Mouse (Mus musculus) bone marrow macrophage, adult 2 months (primary cell): ENCODE results near the gene Usp6nl. TPM values are rescaled to one million over a fixed set of nuclear protein-coding genes. Genes with fewer than 3 reads are reported as not detected.
A peak's percentile ranks its signal among the peaks of the same experiment; 100 is the strongest.

Experiments used
- H3K27ac ChIP-seq: 2 replicates; pipeline ENCODE4 v1.5.1; 2012; ENCODE audit warnings: low read depth, low read length; ENCODE audit not compliant: insufficient read depth
- H3K4me1 ChIP-seq: 2 replicates; pipeline ENCODE4 v1.6.1; 2012; ENCODE audit warnings: low read length; ENCODE audit not compliant: control insufficient read depth, insufficient read depth
- H3K4me3 ChIP-seq: 2 replicates; pipeline ENCODE4 v1.5.1; 2012; ENCODE audit warnings: mild to moderate bottlenecking, low read length, moderate library complexity; ENCODE audit not compliant: insufficient read depth
- CTCF ChIP-seq: IDR thresholded peaks from 2 replicates; pipeline ENCODE4 v1.5.1; 2012; ENCODE audit warnings: low read depth, mild to moderate bottlenecking, low read length, moderate library complexity
- POLR2A ChIP-seq: IDR thresholded peaks from 2 replicates; pipeline ENCODE4 v1.6.1; 2012; ENCODE audit warnings: mild to moderate bottlenecking, low read depth, low read length, borderline replicate concordance
- polyA plus RNA-seq: library from polyadenylated mRNA; stranded (reverse); fragments of >200 nt; gene quantifications from 2 replicates; pipeline ENCODE4 v1.2.4, GENCODE M21; 2012; ENCODE audit not compliant: missing spikeins, insufficient read depth, insufficient read length

The Usp6nl gene
- polyA plus RNA-seq, 1 experiment: 5.6 TPM

DNA sequence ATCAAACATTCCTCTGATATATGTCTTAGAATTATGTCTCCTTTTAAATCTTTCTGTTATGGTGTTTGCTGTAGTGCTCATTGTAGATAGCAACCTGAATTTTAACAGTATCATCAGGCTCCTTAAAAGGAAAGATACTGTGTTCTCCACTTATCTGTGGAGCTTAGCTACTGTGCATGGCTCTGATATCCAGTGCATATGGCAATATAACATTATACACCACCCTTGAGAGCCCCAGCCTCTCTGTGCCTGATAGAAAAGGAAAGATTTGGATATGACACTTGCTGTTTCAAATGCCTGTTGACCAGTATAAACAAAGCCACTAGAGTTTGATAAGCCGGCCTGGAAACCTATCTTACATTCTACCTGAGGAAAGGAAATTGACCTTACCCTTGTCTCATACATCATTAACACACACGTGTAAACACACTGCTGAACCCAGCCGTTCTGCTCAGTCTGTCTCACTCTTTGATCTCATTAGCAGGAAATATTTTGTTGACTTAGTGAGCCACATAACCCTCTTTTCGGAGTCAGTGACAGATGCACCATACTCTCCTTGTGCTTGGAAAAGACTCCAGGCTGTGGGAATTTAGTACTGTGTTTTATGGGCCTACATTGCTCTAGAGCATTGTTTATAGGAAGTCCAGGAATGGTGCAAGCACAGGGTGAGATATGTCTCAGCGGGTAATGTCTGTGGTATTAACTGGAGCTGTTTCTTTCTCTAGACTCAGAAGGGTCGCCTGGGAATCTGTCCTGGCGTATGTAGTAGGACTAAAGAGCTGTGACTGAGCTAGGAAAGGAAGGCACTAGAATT, 9.1 kb downstream of the Usp6nl start:
- TF ChIP-seq POLR2A (no peak), CTCF (no peak)
- H3K27ac ChIP-seq: no peak overlapping the region
- H3K4me1 ChIP-seq: peaks cover 36% of the 10 kb centered on the region
- H3K4me3 ChIP-seq: no peak overlapping the region

DNA sequence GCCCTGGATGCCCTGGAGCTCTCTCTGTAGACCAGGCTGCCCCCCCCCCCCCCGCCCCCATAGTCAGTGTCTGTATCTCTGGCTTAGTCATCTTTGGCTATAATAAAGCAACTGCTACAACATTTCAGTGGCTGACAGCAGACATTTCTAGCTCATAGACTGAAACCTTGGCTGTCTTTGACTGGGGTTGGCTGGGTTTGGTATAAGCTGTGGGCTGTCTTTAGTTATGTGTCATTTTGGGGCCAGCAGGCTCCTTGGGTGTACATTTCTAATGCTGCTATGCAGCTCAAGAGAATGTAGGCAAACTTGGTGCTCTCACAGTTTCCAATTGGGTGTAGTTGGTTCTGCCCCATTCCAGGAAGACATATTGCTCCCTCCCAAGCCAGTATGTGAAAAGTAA, 11.1 kb downstream of the Usp6nl start:
- H3K4me3 ChIP-seq: no peak overlapping the region
- H3K4me1 ChIP-seq: peaks cover 46% of the 10 kb centered on the region
- TF ChIP-seq CTCF: no peak
- no peak for TF ChIP-seq POLR2A
- no peak overlapping the region for H3K27ac ChIP-seq

DNA sequence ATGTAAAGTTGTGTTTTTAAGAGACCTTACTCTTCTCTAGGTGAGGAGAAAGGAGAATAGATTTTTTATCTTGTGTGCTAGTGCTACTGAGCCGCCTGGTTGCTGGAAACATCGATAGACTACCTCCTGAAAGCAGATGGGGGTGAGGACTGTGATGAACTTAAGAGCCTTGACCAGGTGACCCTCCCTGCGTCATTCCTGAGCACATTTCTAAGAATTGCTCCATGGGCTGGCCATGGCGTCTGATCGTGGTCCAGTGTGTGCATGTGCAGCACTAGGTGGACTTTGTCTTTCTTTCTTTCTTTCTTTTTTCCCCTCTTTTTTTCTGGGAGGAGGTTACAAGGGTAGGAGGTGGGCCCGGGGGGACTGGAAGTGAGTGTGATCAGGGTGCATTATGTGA, 11.5 kb downstream of the Usp6nl start:
- peaks cover 46% of the 10 kb centered on the region for H3K4me1 ChIP-seq
- no peak overlapping the region for H3K27ac ChIP-seq
- TF ChIP-seq POLR2A: no peak
- TF ChIP-seq CTCF: no peak
- no peak overlapping the region for H3K4me3 ChIP-seq

DNA sequence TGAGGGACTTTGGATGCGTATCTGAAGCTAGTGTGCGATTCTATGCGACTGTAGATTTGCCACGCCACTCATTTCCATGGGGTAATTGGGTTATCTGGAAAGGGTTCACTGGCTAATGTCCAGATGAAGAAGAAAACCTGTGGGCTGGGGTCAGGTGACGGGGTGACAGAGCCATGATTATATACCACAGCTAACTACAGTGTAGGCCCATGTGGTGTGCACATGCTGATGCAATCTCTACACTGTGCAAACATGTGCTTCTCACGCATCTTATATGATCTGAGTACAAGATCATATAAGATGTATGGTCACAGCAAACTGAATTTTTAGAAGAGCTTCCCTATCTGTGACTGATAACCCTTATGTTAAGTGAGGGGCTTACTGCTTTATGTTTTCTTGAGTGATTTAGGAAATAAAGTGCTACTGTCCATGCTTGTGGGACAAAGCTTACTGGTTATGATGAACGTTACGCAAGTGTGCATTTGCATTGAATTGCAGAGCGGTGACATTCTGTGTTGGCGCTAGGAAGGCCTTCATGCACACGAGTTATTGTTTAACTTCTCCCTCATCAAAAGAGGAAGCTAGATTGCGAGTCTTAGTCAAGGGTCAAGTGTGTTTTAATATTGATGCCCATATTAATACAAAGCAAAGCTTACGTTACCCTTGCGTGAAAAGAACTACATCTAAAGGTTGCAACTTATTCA, 12.7 kb downstream of the Usp6nl start:
- Histone ChIP-seq H3K27ac (peak overlapping the region; percentile 53), H3K4me3 (no peak overlapping the region), H3K4me1 (peaks cover 41% of the 10 kb centered on the region)
- TF ChIP-seq POLR2A (no peak), CTCF (no peak)

DNA sequence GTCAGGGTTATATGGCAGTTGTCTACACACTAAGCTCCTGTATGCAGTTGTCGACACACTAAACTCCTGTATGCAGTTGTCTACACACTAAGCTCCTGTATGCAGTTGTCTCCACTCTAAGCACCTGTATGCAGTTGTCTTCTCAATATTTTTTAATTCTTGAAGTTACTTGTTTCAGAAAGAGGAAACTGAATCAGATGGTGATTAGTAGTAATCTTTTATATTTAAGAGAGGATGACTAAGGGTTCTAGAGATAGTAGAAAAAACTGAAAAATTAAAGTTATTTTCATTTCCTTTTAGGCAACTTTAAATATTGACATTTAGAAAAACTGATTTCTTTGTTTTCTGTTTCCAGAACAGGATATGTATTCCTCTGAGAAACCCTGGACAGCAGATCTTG, 13.5 kb downstream of the Usp6nl start:
- Histone ChIP-seq H3K4me1 (peaks cover 34% of the 10 kb centered on the region), H3K27ac (peak overlapping the region; percentile 48), H3K4me3 (no peak overlapping the region)
- TF ChIP-seq CTCF: no peak
- TF ChIP-seq POLR2A: no peak

DNA sequence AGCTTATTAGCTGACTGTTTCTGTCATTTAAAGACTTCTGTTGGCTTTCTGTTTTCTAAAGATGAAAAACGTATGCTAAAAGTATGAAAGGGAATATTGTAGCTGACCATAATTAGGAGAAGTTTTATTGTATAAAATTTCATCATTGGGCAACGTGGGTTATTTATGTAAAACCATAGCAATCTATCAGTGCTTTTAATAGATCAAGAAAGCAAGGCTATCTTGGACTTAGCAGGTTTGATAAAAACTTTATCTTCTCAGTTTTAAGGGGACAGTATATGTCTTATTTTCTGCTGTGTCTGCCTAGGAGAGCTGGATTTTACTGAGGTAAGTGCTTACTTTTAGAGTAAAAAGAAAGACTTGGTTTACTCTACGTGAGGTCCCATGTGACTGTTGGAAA, 14.2 kb downstream of the Usp6nl start:
- Histone ChIP-seq H3K4me1 (peaks cover 32% of the 10 kb centered on the region), H3K27ac (no peak overlapping the region; the same call in 1 of the 2 replicates), H3K4me3 (no peak overlapping the region)
- no peak for TF ChIP-seq POLR2A
- no peak for TF ChIP-seq CTCF

DNA sequence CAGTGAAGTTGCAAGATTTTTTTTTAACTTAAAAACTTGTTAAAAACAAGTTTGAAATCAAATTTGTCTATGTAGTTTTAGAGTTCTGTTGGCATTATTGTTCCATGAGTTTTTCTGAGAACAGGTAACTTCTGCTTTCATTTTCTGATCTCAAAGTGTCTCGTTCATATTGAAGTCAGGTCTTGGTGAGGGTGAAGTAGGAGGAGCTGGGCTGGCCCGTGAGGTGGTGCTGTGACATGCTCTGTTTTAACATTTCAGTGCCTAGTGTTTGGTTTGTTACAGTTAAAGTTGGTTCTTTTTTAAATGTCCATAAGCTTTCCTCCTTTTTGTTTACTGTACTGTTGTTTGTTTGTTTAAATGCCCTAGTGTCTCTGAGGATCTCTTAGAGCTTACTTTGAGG, 15.0 kb downstream of the Usp6nl start:
- Histone ChIP-seq H3K4me1 (peaks cover 26% of the 10 kb centered on the region), H3K27ac (no peak overlapping the region), H3K4me3 (no peak overlapping the region)
- no peak for TF ChIP-seq POLR2A
- TF ChIP-seq CTCF: no peak

DNA sequence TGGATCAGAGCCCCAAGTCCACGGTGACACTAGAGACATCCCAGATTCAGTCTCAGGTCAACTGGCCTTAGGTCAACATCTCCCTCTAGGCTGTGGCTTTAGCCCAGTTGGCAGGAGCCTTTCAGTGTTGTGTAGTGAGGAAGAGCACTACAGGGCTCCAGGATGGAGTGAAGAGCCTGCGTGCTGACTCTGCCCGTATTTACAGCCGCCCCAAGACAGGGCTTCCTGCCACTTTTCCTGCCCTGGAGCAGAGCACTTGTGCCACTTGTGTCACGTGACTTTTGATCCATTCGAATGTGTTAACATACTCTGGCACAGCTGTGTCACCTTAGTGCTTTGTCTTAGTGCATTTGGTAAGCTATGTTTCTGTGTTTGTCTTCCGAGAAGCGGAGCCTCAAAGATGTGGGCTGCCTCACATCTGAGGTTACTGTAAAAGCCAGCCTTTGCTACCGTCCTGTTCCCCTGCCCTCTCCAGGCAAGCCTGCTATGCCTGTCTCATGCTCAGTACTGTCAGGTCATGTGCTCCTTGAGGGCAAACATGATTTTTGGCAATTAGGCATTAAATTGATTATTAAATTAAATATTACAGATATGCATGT, 15.7 kb downstream of the Usp6nl start:
- no peak overlapping the region for H3K27ac ChIP-seq
- H3K4me3 ChIP-seq: no peak overlapping the region
- TF ChIP-seq CTCF: no peak
- TF ChIP-seq POLR2A: no peak
- H3K4me1 ChIP-seq: peaks cover 31% of the 10 kb centered on the region

DNA sequence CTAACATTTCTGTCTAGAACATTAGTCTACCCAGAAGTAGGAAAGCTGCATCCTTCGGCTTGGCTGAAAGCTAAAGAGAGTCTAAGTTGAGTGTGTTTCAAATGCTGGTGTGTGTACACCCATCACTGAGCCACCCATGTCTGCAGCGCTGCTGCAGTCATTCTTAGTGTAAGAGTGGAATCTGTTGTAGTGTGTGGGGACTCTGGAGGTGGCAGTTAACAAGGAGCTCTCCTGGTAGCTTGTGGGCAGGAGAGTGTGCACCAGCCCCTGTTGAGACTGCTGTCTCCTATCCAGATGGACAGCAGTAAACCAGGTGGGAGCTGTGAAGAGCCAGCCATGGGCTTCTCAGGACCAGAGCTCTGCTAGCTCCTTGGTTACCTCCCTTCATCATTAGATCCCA, 18.0 kb downstream of the Usp6nl start:
- no peak overlapping the region for H3K4me3 ChIP-seq
- no peak for TF ChIP-seq CTCF
- TF ChIP-seq POLR2A: no peak
- H3K27ac ChIP-seq: no peak overlapping the region
- H3K4me1 ChIP-seq: peaks cover 16% of the 10 kb centered on the region

DNA sequence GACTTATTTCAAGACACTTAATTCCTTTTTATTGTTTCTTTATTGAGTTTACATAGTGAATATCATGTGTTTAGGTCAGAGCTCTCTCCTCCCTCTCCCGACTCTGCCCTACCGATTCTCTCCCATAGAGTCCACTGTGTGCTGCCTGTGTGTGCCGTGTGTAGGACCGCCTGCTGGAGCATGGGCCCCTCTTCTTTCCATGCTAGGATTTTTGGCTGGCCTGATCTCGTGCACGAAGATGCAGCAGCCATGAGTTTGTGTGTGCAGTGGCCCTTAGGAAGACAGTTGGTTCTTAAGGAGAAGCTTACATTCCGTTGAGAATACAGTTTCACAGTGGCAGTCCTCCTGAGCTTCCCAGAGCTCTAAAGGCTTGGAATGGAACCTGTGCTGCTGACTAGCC, 19.0 kb downstream of the Usp6nl start:
- H3K27ac ChIP-seq: no peak overlapping the region
- peaks cover 14% of the 10 kb centered on the region for H3K4me1 ChIP-seq
- TF ChIP-seq POLR2A (no peak), CTCF (no peak)
- no peak overlapping the region for H3K4me3 ChIP-seq
